Mouse (Mus musculus) layer of hippocampus, adult 2 months (tissue): ENCODE data around the gene Cryab. TPM values are rescaled to one million over a fixed set of nuclear protein-coding genes. Genes with fewer than 3 reads are reported as not detected.
A peak's percentile ranks its signal among the peaks of the same experiment; 100 is the strongest.

ENCODE experiments used
- DNase-seq, 2 experiments: peaks; one replicate each; pipeline ENCODE4 v3.0.0; 2022; ENCODE audit warnings: low spot score in 2 of 2
- H3K27ac ChIP-seq: fragments of 200-600 bp; 2 replicates; pipeline ENCODE4 v1.8.1; 2022
- H3K4me3 ChIP-seq: fragments of 200-600 bp; 2 replicates; pipeline ENCODE4 v1.8.1; 2022; ENCODE audit warnings: mild to moderate bottlenecking
- CTCF ChIP-seq: fragments of 200-600 bp; conservative IDR thresholded peaks from 2 replicates; pipeline ENCODE4 v1.8.1; 2022; ENCODE audit warnings: antibody characterized with exemption, mild to moderate bottlenecking, moderate library complexity
- total RNA-seq, 2 experiments: library from RNA; stranded (reverse); gene quantifications; 2 replicates each; pipeline ENCODE4 v1.2.3; 2021

Cryab gene
- total RNA-seq, 2 experiments from 2014 or later: 117 to 119 TPM

- peak overlapping the region; percentile 90 for H3K27ac ChIP-seq
- H3K4me3 ChIP-seq: no peak overlapping the region
- no peak for TF ChIP-seq CTCF
- no peak for DNase-seq
Measured at GRCm38 (mm10) chr9:50750706-50751105, 419 bp upstream of the Cryab start.

- Histone ChIP-seq H3K27ac (peak within 1 kb of the TSS; percentile 90), H3K4me3 (peak within 1 kb of the TSS; percentile 52)
Measured at GRCm38 (mm10) chr9:50752054-50752602, 1.0 kb downstream of the Cryab start, which contains the start of gene Hspb2. Gene Hspb2, minus strand, starts transcription at chr9:50752354.

GRCm38 (mm10) chr9:50752784-50753615 lies 1.9 kb downstream of the Cryab start:
- DNase-seq: peak; percentile 67 to 78
- TF ChIP-seq CTCF: no peak
- Histone ChIP-seq H3K4me3 (peak overlapping the region; percentile 52), H3K27ac (peak overlapping the region; percentile 90)

More at GRCm38 (mm10) chr9:50752054-50752602, 1.0 kb downstream of the Cryab start, which contains the start of gene Hspb2:
- no peak for TF ChIP-seq CTCF
- DNase-seq: no peak

- no peak for TF ChIP-seq CTCF
- Histone ChIP-seq H3K27ac (peak overlapping the region; percentile 90), H3K4me3 (peak overlapping the region; percentile 52)
- peak in 1 of 2 experiments; percentile 28 for DNase-seq
Measured at GRCm38 (mm10) chr9:50753947-50754346, 2.8 kb downstream of the Cryab start.

GRCm38 (mm10) chr9:50756711-50757110 lies 5.6 kb downstream of the Cryab start:
- Histone ChIP-seq H3K4me3 (no peak overlapping the region), H3K27ac (no peak overlapping the region)
- no peak for DNase-seq
- no peak for TF ChIP-seq CTCF

- no peak overlapping the region for H3K4me3 ChIP-seq
- no peak for DNase-seq
- H3K27ac ChIP-seq: no peak overlapping the region
- TF ChIP-seq CTCF: no peak
Measured at GRCm38 (mm10) chr9:50761520-50762243, 10.6 kb downstream of the Cryab start.

- DNase-seq: peak in 1 of 2 experiments; percentile 40
- H3K4me3 ChIP-seq: no peak overlapping the region
- H3K27ac ChIP-seq: no peak overlapping the region
- peak; percentile 78 for TF ChIP-seq CTCF
Measured at GRCm38 (mm10) chr9:50763331-50763730, 12.2 kb downstream of the Cryab start.

GRCm38 (mm10) chr9:50767531-50768106 lies 16.5 kb downstream of the Cryab start:
- no peak for DNase-seq
- peak overlapping the region; percentile 78 for H3K4me3 ChIP-seq
- no peak for TF ChIP-seq CTCF
- H3K27ac ChIP-seq: peak overlapping the region; percentile 97

- DNase-seq: peak; percentile 99
- peak; percentile 96; the same call in 1 of the 2 replicates for TF ChIP-seq CTCF
- peak within 1 kb of the TSS; percentile 97 for H3K27ac ChIP-seq
- H3K4me3 ChIP-seq: peak within 1 kb of the TSS; percentile 78
Measured at GRCm38 (mm10) chr9:50768107-50769002, 17.2 kb downstream of the Cryab start, which contains the start of gene Fdxacb1. Gene Fdxacb1, plus strand, starts transcription at chr9:50768236.

- TF ChIP-seq CTCF: no peak
- Histone ChIP-seq H3K4me3 (no peak overlapping the region), H3K27ac (no peak overlapping the region)
- no peak for DNase-seq
Measured at GRCm38 (mm10) chr9:50770011-50770410, 18.9 kb downstream of the Cryab start.

GRCm38 (mm10) chr9:50774026-50774462 lies 22.9 kb downstream of the Cryab start:
- Histone ChIP-seq H3K4me3 (peak overlapping the region; percentile 71; the same call in 1 of the 2 replicates), H3K27ac (peak overlapping the region; percentile 90)
- no peak for TF ChIP-seq CTCF
- no peak for DNase-seq
